Mouse (Mus musculus): ENCODE measurements around the gene Brpf1.

DNA sequence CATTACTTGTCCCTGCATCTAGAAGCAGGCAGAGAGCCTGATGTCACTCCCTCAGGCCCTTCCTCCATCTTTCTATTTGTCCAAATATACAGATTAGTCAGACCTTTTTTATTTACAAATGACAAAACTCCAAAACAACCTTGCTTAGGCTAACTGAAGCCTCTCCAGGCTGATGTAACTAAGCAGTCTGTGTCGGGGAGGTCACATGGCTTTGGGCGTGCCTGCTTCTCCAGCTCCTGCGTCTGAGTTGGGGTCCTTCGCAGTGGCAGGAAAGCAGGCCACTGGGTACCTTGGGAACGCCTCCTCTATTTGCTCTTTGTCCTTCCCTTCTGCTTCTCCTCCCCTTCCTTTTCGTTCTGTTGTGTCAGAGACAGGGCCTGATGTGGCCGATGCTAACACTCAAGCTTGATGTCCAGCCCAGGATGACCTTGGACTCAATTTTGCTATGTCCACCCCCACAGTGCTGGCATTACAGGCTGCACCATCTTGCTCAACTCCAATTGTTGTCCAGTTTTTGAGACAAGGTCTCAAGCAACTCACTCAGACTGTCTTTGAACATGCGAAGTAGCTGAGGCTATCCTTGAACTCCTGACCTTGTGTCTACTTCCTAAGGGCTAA, 57.7 kb downstream of the Brpf1 start:
- TF ChIP-seq EP300 (optimal IDR thresholded peaks at IDR 0.05) (no peak), CTCF (IDR thresholded peaks at IDR 0.05; ENCODE audit: low read depth) (no peak)
